Mouse (Mus musculus): ENCODE data around the gene 9330161L09Rik. TPM values are rescaled to one million over a fixed set of nuclear protein-coding genes. Genes with fewer than 3 reads are reported as not detected.

Gene 9330161L09Rik
- total and polyA plus RNA-seq, 3 experiments: 1.8 to 2.1 TPM; not detected in 1

DNA sequence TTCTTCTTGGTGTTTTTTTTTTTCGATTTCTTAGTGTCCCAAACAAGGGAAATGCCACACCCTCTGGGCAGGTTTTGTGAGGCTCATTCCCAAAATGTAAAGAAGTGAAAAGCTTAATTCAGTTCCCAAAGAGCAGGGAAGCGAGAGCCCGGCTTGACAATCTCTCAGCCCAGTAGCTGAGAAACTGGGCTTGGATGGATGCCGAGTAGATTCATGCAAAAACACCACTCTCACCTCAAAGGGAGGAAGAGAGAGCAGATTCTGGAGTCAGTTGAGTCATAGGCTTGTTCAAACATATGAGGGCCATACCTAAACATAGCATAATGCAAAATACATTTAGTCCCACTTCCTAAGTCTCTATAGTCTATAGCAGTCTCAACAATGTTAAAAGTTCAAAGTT lies 27.4 kb downstream of the 9330161L09Rik start:
- no peak overlapping the region for H3K4me3 ChIP-seq (ENCODE audit: control insufficient read depth in 1 of 2, insufficient read depth in 1 of 2, low read depth in 2 of 2, low read length in 2 of 2)

DNA sequence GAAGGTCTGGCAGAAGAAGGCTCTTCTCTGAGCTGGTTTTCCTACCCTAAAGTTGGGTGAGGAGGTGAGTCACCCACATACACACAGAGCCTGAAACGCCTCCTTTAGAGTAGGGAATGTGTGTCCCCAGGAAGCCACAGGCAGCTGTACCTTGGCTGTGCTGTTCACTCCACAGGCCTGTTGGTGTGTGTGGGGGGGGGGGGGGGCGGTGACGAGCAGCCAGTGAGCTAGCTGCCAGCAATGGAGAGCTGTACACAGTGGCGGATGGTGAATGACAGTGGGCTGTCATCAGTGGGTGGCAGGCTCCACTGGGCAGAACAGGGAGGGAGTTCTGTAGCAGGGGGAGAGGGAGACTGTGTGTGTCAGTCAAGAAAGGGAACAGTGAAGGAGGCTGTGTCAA lies 30.8 kb downstream of the 9330161L09Rik start:
- H3K4me3 ChIP-seq (ENCODE audit: control insufficient read depth in 1 of 2, insufficient read depth in 1 of 2, low read depth in 2 of 2, low read length in 2 of 2): no peak overlapping the region
- H3K9ac ChIP-seq (ENCODE audit: control insufficient read depth, low read depth, low read length, poor library complexity, severe bottlenecking): no peak overlapping the region
- H3K27ac ChIP-seq (ENCODE audit: control insufficient read depth, low read depth, low read length): no peak overlapping the region
- peaks cover 0 to 12% of the 10 kb centered on the region in 2 experiments; a peak in 2 of 4 replicates for H3K36me3 ChIP-seq (ENCODE audit: control insufficient read depth in 1 of 2, insufficient read depth in 2 of 2, low read length in 2 of 2)
- no peaks in the 10 kb centered on the region for H3K27me3 ChIP-seq (ENCODE audit: control insufficient read depth in 1 of 2, insufficient read depth in 2 of 2, low read length in 2 of 2)
- H3K4me1 ChIP-seq (ENCODE audit: control insufficient read depth in 1 of 2, insufficient read depth in 2 of 2, low read length in 2 of 2): peaks cover 9 to 23% of the 10 kb centered on the region in 2 experiments
- H3K9me3 ChIP-seq (replicated peaks; ENCODE audit: insufficient read depth, low read length): no peaks in the 10 kb centered on the region
- no peaks in the 10 kb centered on the region for H3K79me2 ChIP-seq (ENCODE audit: control insufficient read depth, insufficient read depth, low read length, poor library complexity)
- TF ChIP-seq USF1 (IDR thresholded peaks at IDR 0.05; ENCODE audit: low read depth, low read length) (no peak), TBP (IDR thresholded peaks at IDR 0.05; ENCODE audit: low read depth, low read length) (no peak), HCFC1 (IDR thresholded peaks at IDR 0.05; ENCODE audit: low read depth, low read length) (no peak), UBTF (IDR thresholded peaks at IDR 0.05; ENCODE audit: borderline replicate concordance, insufficient read depth, low read depth, low read length) (no peak), USF2 (IDR thresholded peaks at IDR 0.05; ENCODE audit: borderline replicate concordance in 1 of 2, insufficient read depth in 1 of 2, low read depth in 1 of 2, low read length in 2 of 2) (no peak), RAD21 (IDR thresholded peaks at IDR 0.05; ENCODE audit: low read depth, low read length) (no peak), MAX (IDR thresholded peaks at IDR 0.05; ENCODE audit: low read length) (no peak), EP300 (IDR thresholded peaks at IDR 0.05; ENCODE audit: low read depth in 1 of 2, low read length in 2 of 2) (no peak), CHD2 (IDR thresholded peaks at IDR 0.05; ENCODE audit: low read length) (no peak), MYB (IDR thresholded peaks at IDR 0.05; ENCODE audit: low read depth, low read length) (no peak), ZC3H11A (IDR thresholded peaks at IDR 0.05; ENCODE audit: low read depth, low read length) (no peak), GATA1 (IDR thresholded peaks at IDR 0.05; ENCODE audit: low read depth, low read length) (no peak), POLR2AphosphoS5 (IDR thresholded peaks at IDR 0.05; ENCODE audit: borderline replicate concordance, low read depth, low read length) (no peak), MAZ (IDR thresholded peaks at IDR 0.05; ENCODE audit: low read depth, low read length) (no peak)
- DNase-seq (ENCODE audit: low read depth, low spot score): no peak

More for the DNA sequence above, 27.4 kb downstream of the 9330161L09Rik start:
- Histone ChIP-seq H3K36me3 (ENCODE audit: control insufficient read depth in 1 of 2, insufficient read depth in 2 of 2, low read length in 2 of 2) (peaks cover 0 to 2% of the 10 kb centered on the region in 2 experiments; a peak in 2 of 4 replicates), H3K4me1 (ENCODE audit: control insufficient read depth in 1 of 2, insufficient read depth in 2 of 2, low read length in 2 of 2) (peaks cover 5 to 8% of the 10 kb centered on the region in 2 experiments), H3K9ac (ENCODE audit: control insufficient read depth, low read depth, low read length, poor library complexity, severe bottlenecking) (no peak overlapping the region), H3K9me3 (replicated peaks; ENCODE audit: insufficient read depth, low read length) (no peaks in the 10 kb centered on the region), H3K27me3 (ENCODE audit: control insufficient read depth in 1 of 2, insufficient read depth in 2 of 2, low read length in 2 of 2) (no peaks in the 10 kb centered on the region), H3K27ac (ENCODE audit: control insufficient read depth, low read depth, low read length) (no peak overlapping the region), H3K79me2 (ENCODE audit: control insufficient read depth, insufficient read depth, low read length, poor library complexity) (no peaks in the 10 kb centered on the region)
- TF ChIP-seq CTCF (IDR thresholded peaks at IDR 0.05 in 2 of 3, conservative IDR thresholded peaks at IDR 0.05 in 1 of 3; ENCODE audit: control insufficient read depth in 1 of 3, insufficient read depth in 1 of 3, low read depth in 2 of 3, low read length in 3 of 3, poor library complexity in 1 of 3, severe bottlenecking in 1 of 3) (no peak), MEF2A (IDR thresholded peaks at IDR 0.05; ENCODE audit: extremely low read depth, insufficient replicate concordance, low read depth, low read length, poor library complexity, severe bottlenecking) (no peak), POLR2A (IDR thresholded peaks at IDR 0.05; ENCODE audit: control insufficient read depth in 1 of 2, insufficient read depth in 1 of 2, low read depth in 1 of 2, low read length in 2 of 2, poor library complexity in 1 of 2) (no peak), GABPA (IDR thresholded peaks at IDR 0.05; ENCODE audit: low read depth, low read length) (no peak), HCFC1 (IDR thresholded peaks at IDR 0.05; ENCODE audit: low read depth, low read length) (no peak), ZNF384 (IDR thresholded peaks at IDR 0.05; ENCODE audit: low read depth, low read length) (no peak), ZMIZ1 (IDR thresholded peaks at IDR 0.05; ENCODE audit: low read depth, low read length) (no peak), GATA1 (IDR thresholded peaks at IDR 0.05; ENCODE audit: low read depth, low read length) (no peak), TCF12 (IDR thresholded peaks at IDR 0.05; ENCODE audit: low read depth, low read length) (no peak)
- no peak for DNase-seq (ENCODE audit: low read depth, low spot score)
